7 mouse cellular contexts compared by ENCODE assay signal in the genomic region with DNA sequence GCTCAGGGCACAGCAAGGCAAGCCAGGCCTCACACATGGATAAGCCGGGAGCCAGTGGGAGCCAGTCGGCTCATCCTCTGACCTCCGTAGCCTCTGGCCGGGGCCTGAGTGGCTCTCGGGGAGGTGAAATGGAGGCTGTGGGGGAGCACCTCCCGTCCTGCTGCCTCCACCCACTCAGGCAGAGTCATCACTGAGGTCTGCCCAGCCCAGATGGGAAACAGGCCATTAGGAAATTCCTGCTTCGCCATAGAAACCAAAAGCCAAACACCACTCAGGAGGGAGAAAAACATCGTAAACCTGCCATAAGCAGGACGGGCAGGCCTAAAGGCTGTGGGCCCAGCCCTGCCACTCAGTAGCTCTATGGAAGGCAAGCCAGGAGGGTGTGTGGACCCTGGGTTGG. TPM values are rescaled to one million over a fixed set of nuclear protein-coding genes. Genes with fewer than 3 reads are reported as not detected.
DNase-seq lines count a peak whose midpoint lies in the region; ATAC-seq and TF ChIP-seq lines count a peak whose summit lies in the region.

No protein-coding gene starts in this region.

- H3K4me2 ChIP-seq in embryonic facial prominence, embryonic 13.5 days = 0 out of 2 replicates have a peak overlapping the region, but pooled peaks have one; percentile 7
- H3K4me2 ChIP-seq in intestine, embryonic 16.5 days (ENCODE audit: low read depth, low read length) = no peak overlapping the region
- no peak overlapping the region for H3K4me2 ChIP-seq in lung, embryonic 16.5 days (ENCODE audit: low read depth, low read length)
- H3K4me2 ChIP-seq in midbrain, embryonic 11.5 days = no peak overlapping the region

- no peak for TF ChIP-seq CTCF in brain, embryonic 14.5 days (IDR thresholded peaks at IDR 0.05; ENCODE audit: borderline replicate concordance, extremely low read depth, insufficient read depth, insufficient read length)

- WGBS in embryonic facial prominence, embryonic 13.5 days = 32% methylated on average over 9 of the region's 9 CpGs
- WGBS in intestine, embryonic 16.5 days = 15% methylated on average over 9 of the region's 9 CpGs
- WGBS in lung, embryonic 16.5 days = 28% methylated on average over 9 of the region's 9 CpGs
- 54% methylated on average over 9 of the region's 9 CpGs for WGBS in midbrain, embryonic 11.5 days

- H3K4me3 ChIP-seq in embryonic facial prominence, embryonic 13.5 days = no peak overlapping the region
- no peak overlapping the region for H3K4me3 ChIP-seq in intestine, embryonic 16.5 days (ENCODE audit: low read length)
- no peak overlapping the region for H3K4me3 ChIP-seq in lung, embryonic 16.5 days (ENCODE audit: low read length)
- no peak overlapping the region for H3K4me3 ChIP-seq in midbrain, embryonic 11.5 days (ENCODE audit: low read depth, low read length)

- TF ChIP-seq POLR2A in brain, embryonic 14.5 days (IDR thresholded peaks at IDR 0.05; ENCODE audit: borderline replicate concordance, extremely low read depth, insufficient read depth, insufficient read length, poor library complexity, severe bottlenecking) = no peak

- H3K27me3 ChIP-seq in embryonic facial prominence, embryonic 13.5 days = no peaks in the 10 kb centered on the region
- H3K27me3 ChIP-seq in intestine, embryonic 16.5 days (replicated peaks; ENCODE audit: control insufficient read depth, insufficient read depth, low read length) = no peaks in the 10 kb centered on the region
- H3K27me3 ChIP-seq in lung, embryonic 16.5 days (ENCODE audit: control insufficient read depth, insufficient read depth, low read depth, low read length) = no peaks in the 10 kb centered on the region
- H3K27me3 ChIP-seq in midbrain, embryonic 11.5 days (ENCODE audit: control insufficient read depth, insufficient read depth, low read length) = no peaks in the 10 kb centered on the region

- H3K27ac ChIP-seq in embryonic facial prominence, embryonic 13.5 days = peak overlapping the region; percentile 90
- peak overlapping the region; percentile 37; the same call in 1 of the 2 replicates for H3K27ac ChIP-seq in intestine, embryonic 16.5 days (ENCODE audit: low read length)
- H3K27ac ChIP-seq in lung, embryonic 16.5 days (ENCODE audit: low read length) = no peak overlapping the region
- no peak overlapping the region for H3K27ac ChIP-seq in midbrain, embryonic 11.5 days (ENCODE audit: low read depth, low read length)

- ATAC-seq in embryonic facial prominence, embryonic 13.5 days (ENCODE audit: insufficient number of reproducible peaks, insufficient read depth, low FRiP score, low TSS enrichment, low read depth) = no peak
- ATAC-seq in intestine, embryonic 16.5 days = peak; percentile 67
- peak; percentile 32; the same call in 1 of the 2 replicates for ATAC-seq in lung, embryonic 16.5 days (ENCODE audit: low read depth)
- no peak for ATAC-seq in midbrain, embryonic 11.5 days (ENCODE audit: low FRiP score)

- peak; percentile 24 for DNase-seq in brain, embryonic 14.5 days (ENCODE audit: low read depth)
- DNase-seq in spleen, postnatal 4 days (ENCODE audit: low spot score in 2 of 2) = no peak
- no peak for DNase-seq in layer of hippocampus, postnatal 25 days (ENCODE audit: extremely low spot score in 1 of 2, low spot score in 1 of 2)
- DNase-seq in midbrain, embryonic 11.5 days (ENCODE audit: low spot score, missing footprints) = no peak

- peak overlapping the region; percentile 37 for H3K9ac ChIP-seq in embryonic facial prominence, embryonic 13.5 days
- H3K9ac ChIP-seq in intestine, embryonic 16.5 days (ENCODE audit: low read depth, low read length) = peak overlapping the region; percentile 48; the same call in 1 of the 2 replicates
- H3K9ac ChIP-seq in lung, embryonic 16.5 days (ENCODE audit: low read length) = no peak overlapping the region
- no peak overlapping the region for H3K9ac ChIP-seq in midbrain, embryonic 11.5 days (ENCODE audit: low read length)

- H3K36me3 ChIP-seq in embryonic facial prominence, embryonic 13.5 days = peaks cover 49% of the 10 kb centered on the region
- no peaks in the 10 kb centered on the region for H3K36me3 ChIP-seq in intestine, embryonic 16.5 days (ENCODE audit: control insufficient read depth, insufficient read depth, low read length)
- no peaks in the 10 kb centered on the region for H3K36me3 ChIP-seq in lung, embryonic 16.5 days (ENCODE audit: control insufficient read depth, insufficient read depth, low read length)
- no peaks in the 10 kb centered on the region for H3K36me3 ChIP-seq in midbrain, embryonic 11.5 days (ENCODE audit: control insufficient read depth, insufficient read depth, low read length)

- no peaks in the 10 kb centered on the region for H3K9me3 ChIP-seq in embryonic facial prominence, embryonic 13.5 days
- H3K9me3 ChIP-seq in intestine, embryonic 16.5 days (ENCODE audit: control insufficient read depth, low read length) = no peaks in the 10 kb centered on the region
- H3K9me3 ChIP-seq in lung, embryonic 16.5 days (ENCODE audit: control insufficient read depth, low read length) = no peaks in the 10 kb centered on the region
- no peaks in the 10 kb centered on the region for H3K9me3 ChIP-seq in midbrain, embryonic 11.5 days (ENCODE audit: control insufficient read depth, low read length)

- peaks cover 95% of the 10 kb centered on the region for H3K4me1 ChIP-seq in embryonic facial prominence, embryonic 13.5 days
- H3K4me1 ChIP-seq in intestine, embryonic 16.5 days (ENCODE audit: control insufficient read depth, insufficient read depth, low read length) = peaks cover 40% of the 10 kb centered on the region
- H3K4me1 ChIP-seq in lung, embryonic 16.5 days (replicated peaks; ENCODE audit: control insufficient read depth, insufficient read depth, low read length) = peaks cover 12% of the 10 kb centered on the region
- H3K4me1 ChIP-seq in midbrain, embryonic 11.5 days (ENCODE audit: control insufficient read depth, insufficient read depth, low read length) = peaks cover 18% of the 10 kb centered on the region

RNA-seq across cellular contexts. Expression of a gene that starts 8.5 kb away (rescaled TPM):
- polyA plus RNA-seq in brain, embryonic 14.5 days (2012; rRNA removed) = 26.0 and 38.9 TPM in 2 replicates
- 168 and 172 TPM in 2 replicates for polyA plus RNA-seq in embryonic facial prominence, embryonic 13.5 days (2015; fragmentation: Nextera tagmentation; extraction: Ambion mirVana)
- 35.7 and 37.8 TPM in 2 replicates for polyA plus RNA-seq in intestine, embryonic 16.5 days (2015; fragmentation: Nextera tagmentation; extraction: Ambion mirVana)
- 12.6 and 15.6 TPM in 2 replicates for polyA plus RNA-seq in lung, embryonic 16.5 days (2015; fragmentation: Nextera tagmentation; extraction: Ambion mirVana)
- 10 to 100 TPM; 15.7 TPM for total RNA-seq in layer of hippocampus, postnatal 25 days (2021)
- polyA plus RNA-seq in midbrain, embryonic 11.5 days (2014; fragmentation: Nextera tagmentation; extraction: Ambion mirVana) = 36.1 and 38.4 TPM in 2 replicates

RNA-seq across cellular contexts. Expression of a gene that starts 32.4 kb away (rescaled TPM):
- polyA plus RNA-seq in brain, embryonic 14.5 days (2012; rRNA removed) = 1.8 and 2.2 TPM in 2 replicates
- 2.9 and 3.9 TPM in 2 replicates for polyA plus RNA-seq in embryonic facial prominence, embryonic 13.5 days (2015; fragmentation: Nextera tagmentation; extraction: Ambion mirVana)
- polyA plus RNA-seq in intestine, embryonic 16.5 days (2015; fragmentation: Nextera tagmentation; extraction: Ambion mirVana) = 0.87 and 1.4 TPM in 2 replicates
- 0.63 and 0.69 TPM in 2 replicates for polyA plus RNA-seq in lung, embryonic 16.5 days (2015; fragmentation: Nextera tagmentation; extraction: Ambion mirVana)
- 1 to 10 TPM; 4.8 to 7.2 TPM for total RNA-seq in layer of hippocampus, postnatal 25 days (2021)
- polyA plus RNA-seq in midbrain, embryonic 11.5 days (2014; fragmentation: Nextera tagmentation; extraction: Ambion mirVana) = 1.4 and 1.5 TPM in 2 replicates

RNA-seq across cellular contexts. Expression of a gene that starts 39.6 kb away (rescaled TPM):
- 14.0 and 15.0 TPM in 2 replicates for polyA plus RNA-seq in brain, embryonic 14.5 days (2012; rRNA removed)
- polyA plus RNA-seq in embryonic facial prominence, embryonic 13.5 days (2015; fragmentation: Nextera tagmentation; extraction: Ambion mirVana) = 68.2 and 76.4 TPM in 2 replicates
- 43.7 and 46.2 TPM in 2 replicates for polyA plus RNA-seq in intestine, embryonic 16.5 days (2015; fragmentation: Nextera tagmentation; extraction: Ambion mirVana)
- 41.4 and 47.4 TPM in 2 replicates for polyA plus RNA-seq in lung, embryonic 16.5 days (2015; fragmentation: Nextera tagmentation; extraction: Ambion mirVana)
- 10 to 100 TPM; 15.2 to 22.4 TPM for total RNA-seq in layer of hippocampus, postnatal 25 days (2021)
- 18.6 and 20.5 TPM in 2 replicates for polyA plus RNA-seq in midbrain, embryonic 11.5 days (2014; fragmentation: Nextera tagmentation; extraction: Ambion mirVana)

Comparison
In these comparisons a context has a peak if more than half of its experiments do, and no peak if none do; other contexts are left out.
1. ATAC-seq: peak in intestine, embryonic 16.5 days (single experiment) and lung, embryonic 16.5 days (single experiment); none in embryonic facial prominence, embryonic 13.5 days (single experiment) and midbrain, embryonic 11.5 days (single experiment).
2. H3K27ac ChIP-seq: peak in embryonic facial prominence, embryonic 13.5 days (single experiment) and intestine, embryonic 16.5 days (single experiment); none in lung, embryonic 16.5 days (single experiment) and midbrain, embryonic 11.5 days (single experiment).
3. H3K9ac ChIP-seq: peak in embryonic facial prominence, embryonic 13.5 days (single experiment) and intestine, embryonic 16.5 days (single experiment); none in lung, embryonic 16.5 days (single experiment) and midbrain, embryonic 11.5 days (single experiment).